Mouse (Mus musculus): ENCODE results near the gene Hopx.

DNA sequence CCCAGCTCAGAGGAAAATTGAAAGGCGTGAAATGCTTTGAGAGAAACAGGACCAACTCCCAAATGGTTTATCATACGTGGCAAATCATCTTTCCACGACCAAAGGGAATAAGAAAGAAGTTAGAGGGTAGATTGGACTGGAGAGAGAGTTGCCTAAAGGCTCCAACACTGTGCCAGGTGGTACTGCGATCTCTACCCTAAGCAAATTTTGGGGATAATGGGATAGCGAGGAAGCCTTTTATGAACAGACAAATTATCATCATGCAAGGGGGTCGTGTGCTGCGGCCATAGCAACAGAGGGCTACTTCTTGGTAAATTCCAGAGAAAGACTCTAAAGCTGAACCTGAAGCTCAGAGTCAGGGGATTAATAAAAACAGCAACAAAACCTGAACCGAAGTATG lies 21.0 kb downstream of the Hopx start:
- TF ChIP-seq CTCF (IDR thresholded peaks at IDR 0.05) (no peak), EP300 (IDR thresholded peaks at IDR 0.05) (no peak)
